Mouse (Mus musculus) stomach, postnatal 0 days (tissue): ENCODE data around the gene Slc31a2.

Source experiments
- CTCF ChIP-seq: IDR thresholded peaks from 2 replicates; pipeline ENCODE4 v1.5.1; 2016; ENCODE audit warnings: antibody characterized with exemption, low read depth, mild to moderate bottlenecking, moderate library complexity
- EP300 ChIP-seq: optimal IDR thresholded peaks from 2 replicates; pipeline ENCODE3; 2016; ENCODE audit warnings: antibody characterized with exemption

- TF ChIP-seq CTCF (no peak), EP300 (no peak)
These were observed 28.6 kb downstream of the Slc31a2 start for GRCm38 (mm10) chr4:62290816-62291505.
